Mouse (Mus musculus): ENCODE results near the gene Cyp2c29. TPM values are rescaled to one million over a fixed set of nuclear protein-coding genes. Genes with fewer than 3 reads are reported as not detected.
"Not testable (repeated sequence)": the region's sequence is repeated elsewhere in the genome, so short reads cannot be mapped to it uniquely, and the experiment has no call there.

The Cyp2c29 gene
- not detected in 2 replicates for polyA plus RNA-seq (2015; fragmentation: Nextera tagmentation; extraction: Ambion mirVana)

GRCm38 (mm10) chr19:39269105-39269504 is at the start of gene Cyp2c29:
Cyp2c29 (plus strand) TSS chr19:39269405.
- H3K27me3 ChIP-seq (replicated peaks; ENCODE audit: insufficient read depth, low read length); H3K36me3 ChIP-seq (ENCODE audit: insufficient read depth, low read length); DNase-seq (ENCODE audit: low spot score); H3K9ac ChIP-seq (replicated peaks; ENCODE audit: low read depth); ATAC-seq; H3K9me3 ChIP-seq (ENCODE audit: low read length); H3K4me1 ChIP-seq (ENCODE audit: insufficient read depth, low read depth, low read length); H3K4me3 ChIP-seq (ENCODE audit: low read depth, low read length); H3K4me2 ChIP-seq (replicated peaks; ENCODE audit: low read depth, low read length); H3K27ac ChIP-seq (ENCODE audit: low read length): not testable (repeated sequence)
- WGBS = no CpG with 5 or more reads among the region's 1 CpGs

- H3K9ac ChIP-seq (replicated peaks; ENCODE audit: low read depth); H3K27me3 ChIP-seq (replicated peaks; ENCODE audit: insufficient read depth, low read length); H3K36me3 ChIP-seq (ENCODE audit: insufficient read depth, low read length); H3K27ac ChIP-seq (ENCODE audit: low read length); H3K4me3 ChIP-seq (ENCODE audit: low read depth, low read length); H3K4me2 ChIP-seq (replicated peaks; ENCODE audit: low read depth, low read length); DNase-seq (ENCODE audit: low spot score); H3K9me3 ChIP-seq (ENCODE audit: low read length); ATAC-seq; H3K4me1 ChIP-seq (ENCODE audit: insufficient read depth, low read depth, low read length): not testable (repeated sequence)
- WGBS = 62% methylated on average over 2 of the region's 2 CpGs
These were observed 2.2 kb upstream of the Cyp2c29 start for GRCm38 (mm10) chr19:39267036-39267435.

- Histone ChIP-seq H3K9me3 (ENCODE audit: low read length) (no peaks in the 10 kb centered on the region), H3K4me1 (ENCODE audit: insufficient read depth, low read depth, low read length) (no peaks in the 10 kb centered on the region), H3K4me2 (replicated peaks; ENCODE audit: low read depth, low read length) (no peak overlapping the region), H3K36me3 (ENCODE audit: insufficient read depth, low read length) (no peaks in the 10 kb centered on the region), H3K9ac (replicated peaks; ENCODE audit: low read depth) (no peak overlapping the region), H3K27ac (ENCODE audit: low read length) (no peak overlapping the region), H3K4me3 (ENCODE audit: low read depth, low read length) (no peak overlapping the region), H3K27me3 (replicated peaks; ENCODE audit: insufficient read depth, low read length) (no peaks in the 10 kb centered on the region)
- TF ChIP-seq EP300 (IDR thresholded peaks at IDR 0.05) (no peak), CTCF (IDR thresholded peaks at IDR 0.05) (no peak)
- no peak for ATAC-seq
- no peak for DNase-seq (ENCODE audit: low spot score)
These were observed 13.6 kb downstream of the Cyp2c29 start for GRCm38 (mm10) chr19:39282801-39283200.

DNA sequence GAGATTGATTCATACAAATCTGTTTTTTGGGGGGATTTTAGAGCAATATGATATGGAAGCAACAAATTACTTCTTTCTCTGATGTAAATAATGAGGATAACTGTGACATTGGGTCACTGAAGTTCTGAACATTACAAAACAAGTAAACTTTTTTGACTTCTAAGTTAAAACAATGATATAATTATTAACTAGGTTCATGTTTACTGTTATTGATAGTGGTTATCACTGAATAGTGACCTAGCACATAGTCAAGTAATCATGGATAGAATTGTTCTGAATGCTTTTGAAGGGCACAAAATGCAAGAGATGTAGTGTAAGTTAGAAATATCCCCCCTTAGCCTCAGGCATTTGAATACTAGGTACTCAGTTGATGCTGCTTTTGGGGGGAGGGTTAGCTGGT is 16.4 kb downstream of the Cyp2c29 start:
- H3K9ac ChIP-seq (replicated peaks; ENCODE audit: low read depth) = no peak overlapping the region
- TF ChIP-seq CTCF (IDR thresholded peaks at IDR 0.05) (no peak), EP300 (IDR thresholded peaks at IDR 0.05) (no peak)
- H3K4me3 ChIP-seq (ENCODE audit: low read depth, low read length) = no peak overlapping the region
- no peaks in the 10 kb centered on the region for H3K4me1 ChIP-seq (ENCODE audit: insufficient read depth, low read depth, low read length)
- no peaks in the 10 kb centered on the region for H3K9me3 ChIP-seq (ENCODE audit: low read length)
- H3K27ac ChIP-seq (ENCODE audit: low read length) = no peak overlapping the region
- DNase-seq (ENCODE audit: low spot score) (no peak), ATAC-seq (no peak)
- H3K27me3 ChIP-seq (replicated peaks; ENCODE audit: insufficient read depth, low read length) = no peaks in the 10 kb centered on the region
- no peaks in the 10 kb centered on the region for H3K36me3 ChIP-seq (ENCODE audit: insufficient read depth, low read length)
- H3K4me2 ChIP-seq (replicated peaks; ENCODE audit: low read depth, low read length) = no peak overlapping the region

DNA sequence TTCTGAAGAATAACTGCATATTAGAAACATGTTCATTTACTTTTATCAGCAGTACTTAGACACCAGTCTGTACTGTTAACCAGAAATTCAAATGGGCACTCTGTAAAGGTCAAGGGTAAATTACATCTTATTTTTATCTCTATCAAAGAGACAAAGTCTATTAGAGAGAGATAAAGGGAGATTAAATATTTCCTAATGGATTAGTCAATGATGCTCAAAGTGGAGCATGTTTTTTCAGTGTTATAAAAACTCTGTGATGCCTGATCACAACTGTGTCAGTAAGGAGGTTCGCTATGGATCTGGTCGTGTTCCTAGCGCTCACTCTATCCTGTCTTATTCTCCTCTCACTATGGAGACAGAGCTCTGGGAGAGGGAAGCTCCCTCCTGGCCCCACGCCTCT is 17.6 kb downstream of the Cyp2c29 start:
- DNase-seq (ENCODE audit: low spot score) (no peak), ATAC-seq (no peak)
- Histone ChIP-seq H3K36me3 (ENCODE audit: insufficient read depth, low read length) (no peaks in the 10 kb centered on the region), H3K27ac (ENCODE audit: low read length) (no peak overlapping the region), H3K4me3 (ENCODE audit: low read depth, low read length) (no peak overlapping the region), H3K9me3 (ENCODE audit: low read length) (no peaks in the 10 kb centered on the region), H3K4me2 (replicated peaks; ENCODE audit: low read depth, low read length) (no peak overlapping the region), H3K4me1 (ENCODE audit: insufficient read depth, low read depth, low read length) (no peaks in the 10 kb centered on the region), H3K27me3 (replicated peaks; ENCODE audit: insufficient read depth, low read length) (no peaks in the 10 kb centered on the region), H3K9ac (replicated peaks; ENCODE audit: low read depth) (no peak overlapping the region)
- 69% methylated on average over 4 of the region's 4 CpGs for WGBS
- TF ChIP-seq CTCF (IDR thresholded peaks at IDR 0.05) = no peak
- TF ChIP-seq EP300 (IDR thresholded peaks at IDR 0.05) = no peak

- ATAC-seq (no peak), DNase-seq (ENCODE audit: low spot score) (no peak)
- H3K4me3 ChIP-seq (ENCODE audit: low read depth, low read length) = no peak overlapping the region
- TF ChIP-seq CTCF (IDR thresholded peaks at IDR 0.05) (no peak), EP300 (IDR thresholded peaks at IDR 0.05) (no peak)
- no peaks in the 10 kb centered on the region for H3K4me1 ChIP-seq (ENCODE audit: insufficient read depth, low read depth, low read length)
- no peak overlapping the region for H3K27ac ChIP-seq (ENCODE audit: low read length)
- WGBS = 50% methylated on average over 3 of the region's 3 CpGs
- H3K27me3 ChIP-seq (replicated peaks; ENCODE audit: insufficient read depth, low read length) = no peaks in the 10 kb centered on the region
- no peak overlapping the region for H3K4me2 ChIP-seq (replicated peaks; ENCODE audit: low read depth, low read length)
- H3K9me3 ChIP-seq (ENCODE audit: low read length) = no peaks in the 10 kb centered on the region
- H3K36me3 ChIP-seq (ENCODE audit: insufficient read depth, low read length) = no peaks in the 10 kb centered on the region
- no peak overlapping the region for H3K9ac ChIP-seq (replicated peaks; ENCODE audit: low read depth)
These were observed 19.8 kb downstream of the Cyp2c29 start for GRCm38 (mm10) chr19:39288978-39289377.

Other genes starting within 250 kb of the Cyp2c29 start
- gene Cyp2c65, start 208.4 kb upstream of the Cyp2c29 start, polyA plus RNA-seq (2015; fragmentation: Nextera tagmentation; extraction: Ambion mirVana) = not detected in 2 replicates
- not detected in 2 replicates for gene Cyp2c66, start 155.5 kb upstream of the Cyp2c29 start, polyA plus RNA-seq (2015; fragmentation: Nextera tagmentation; extraction: Ambion mirVana)
- gene Cyp2c38, start 193.7 kb downstream of the Cyp2c29 start, polyA plus RNA-seq (2015; fragmentation: Nextera tagmentation; extraction: Ambion mirVana) = not detected in 2 replicates
- gene Cyp2c39, start 241.5 kb downstream of the Cyp2c29 start, polyA plus RNA-seq (2015; fragmentation: Nextera tagmentation; extraction: Ambion mirVana) = not detected in 2 replicates

Data from lung, postnatal 0 days (tissue).